Mouse (Mus musculus) cerebellum, postnatal 4 days (tissue): ENCODE measurements around the gene Tmprss11b.

Experiments used
- DNase-seq, 2 experiments: peaks; one replicate each; pipeline ENCODE4 v3.0.0; 2022; ENCODE audit warnings: low spot score in 2 of 2, mixed read lengths in 1 of 2

The Tmprss11b gene

DNA sequence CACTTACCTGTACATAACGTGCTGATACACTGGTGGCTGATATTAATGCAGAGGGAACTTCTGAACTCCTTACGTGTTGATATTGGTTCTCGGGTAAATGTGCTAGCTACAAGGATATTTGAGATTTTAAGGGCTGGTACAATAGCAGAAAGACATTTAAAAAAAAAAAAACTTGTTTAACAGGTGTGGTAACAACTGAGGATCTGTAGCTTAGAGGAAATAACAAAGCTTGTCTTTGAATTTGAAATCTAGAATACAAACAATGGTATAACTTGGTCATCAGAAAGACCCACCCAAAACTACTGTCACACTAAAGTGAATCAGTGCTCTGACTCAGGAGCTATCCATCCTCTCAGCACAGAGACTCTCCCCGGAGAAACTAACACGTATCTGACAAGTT is at the start of gene Tmprss11b:
Gene Tmprss11b (minus strand): TSS at position 101 of the 400 bp plus-strand sequence.
- DNase-seq, result no peak

DNA sequence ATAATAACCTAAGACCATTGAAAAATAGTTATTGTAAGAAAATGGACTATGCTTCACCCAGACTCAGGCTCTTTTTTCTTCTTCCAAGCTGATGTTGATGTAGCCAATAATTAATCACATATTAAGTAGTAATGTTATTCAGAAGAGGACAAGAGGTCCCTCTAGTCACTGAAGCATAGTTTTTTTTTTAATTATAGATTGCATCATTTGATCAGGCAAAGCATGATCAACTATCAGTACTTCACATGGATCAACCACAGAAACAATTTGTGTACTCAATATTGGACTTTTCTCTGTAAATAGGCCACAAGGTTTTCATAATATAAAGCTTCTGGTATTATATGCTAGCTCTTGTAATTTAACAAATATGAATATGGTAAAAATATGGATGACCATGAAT is 48.9 kb upstream of the Tmprss11b start:
- no peak for DNase-seq

DNA sequence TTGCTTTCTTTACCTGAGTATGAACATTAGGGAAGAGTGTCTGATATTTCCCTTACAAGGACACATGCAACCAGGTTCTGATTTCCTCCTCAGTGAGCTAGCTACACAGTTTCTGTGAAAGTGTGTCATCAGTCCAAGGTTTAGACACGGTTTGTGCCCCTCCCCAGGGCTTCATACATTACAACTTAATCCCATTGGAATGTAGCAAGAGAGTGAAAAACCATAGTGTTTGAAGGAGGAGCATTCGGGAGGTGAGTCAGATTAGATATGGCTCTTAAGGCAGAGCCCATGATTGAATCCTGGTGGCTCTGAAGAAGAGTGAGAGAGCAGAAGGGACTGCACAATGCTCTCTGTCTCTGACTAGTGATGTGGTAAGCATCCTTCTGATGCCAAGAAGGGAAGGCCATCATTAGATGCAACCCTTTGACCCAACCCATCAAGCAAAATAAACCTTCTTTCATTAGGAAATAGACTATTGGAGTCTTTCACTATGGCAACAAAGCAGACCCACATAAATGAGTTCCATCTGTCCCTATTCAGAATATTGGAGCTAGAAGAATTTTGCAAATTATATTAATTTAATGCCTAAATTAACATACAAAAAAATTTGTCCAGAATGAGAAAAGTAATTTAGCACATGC is 46.8 kb upstream of the Tmprss11b start:
- no peak for DNase-seq

DNA sequence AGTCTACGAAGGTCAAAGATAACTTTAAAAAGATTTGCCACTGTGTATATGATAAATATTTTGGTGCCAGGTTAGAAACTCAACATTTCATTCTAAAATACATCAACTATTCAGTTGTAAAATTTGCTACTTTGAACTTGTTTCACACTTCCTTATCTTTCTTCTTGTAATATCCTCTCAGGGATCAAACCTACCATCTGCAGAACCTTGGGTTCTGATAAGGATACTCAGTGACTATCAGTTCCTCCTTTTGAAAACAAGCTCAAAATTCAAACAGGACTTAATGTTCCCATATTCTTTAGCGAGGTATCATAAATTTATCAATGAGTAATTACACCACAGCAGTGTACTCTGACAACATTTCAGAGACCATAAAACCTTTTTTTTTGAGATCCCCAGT is 38.8 kb upstream of the Tmprss11b start:
- no peak for DNase-seq

DNA sequence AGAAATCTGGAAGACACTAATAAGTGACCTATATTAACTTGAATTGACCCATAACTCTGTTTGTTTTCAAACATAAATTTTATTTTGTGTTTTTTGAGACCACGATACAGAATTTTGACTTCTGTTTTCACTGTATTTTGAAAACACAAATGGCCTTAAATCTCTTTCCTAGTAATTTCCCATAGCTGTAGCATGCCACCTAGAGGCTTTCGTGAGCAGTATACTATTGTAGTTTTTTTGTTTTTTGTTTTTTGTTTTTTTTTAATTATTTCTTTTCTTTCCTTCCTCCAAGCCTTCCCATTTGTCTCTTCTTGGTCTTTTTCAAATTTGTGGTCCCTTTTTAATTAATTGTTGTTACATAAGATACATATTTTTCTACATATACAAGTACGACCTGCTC is 28.8 kb upstream of the Tmprss11b start:
- no peak for DNase-seq

DNA sequence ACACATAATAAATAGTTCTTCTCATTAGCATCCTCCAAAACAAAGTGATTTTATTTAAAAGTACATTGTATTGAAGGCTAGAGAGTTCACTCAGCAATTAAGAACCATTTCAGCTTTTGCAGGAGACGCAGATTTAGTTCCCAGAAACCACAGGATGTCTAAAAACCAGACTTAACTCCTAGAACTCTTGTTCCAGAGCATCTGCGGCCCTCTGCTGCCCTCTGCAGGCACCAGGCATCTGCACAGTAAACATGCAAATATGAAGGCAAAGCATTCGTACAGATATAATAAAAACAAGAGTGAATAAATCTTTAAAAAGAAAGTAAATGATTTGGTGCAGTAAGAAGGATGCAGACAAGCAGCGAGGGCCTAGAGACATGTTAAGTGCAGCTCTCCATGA is 8.5 kb upstream of the Tmprss11b start:
- DNase-seq, result peak; percentile 35 to 56

DNA sequence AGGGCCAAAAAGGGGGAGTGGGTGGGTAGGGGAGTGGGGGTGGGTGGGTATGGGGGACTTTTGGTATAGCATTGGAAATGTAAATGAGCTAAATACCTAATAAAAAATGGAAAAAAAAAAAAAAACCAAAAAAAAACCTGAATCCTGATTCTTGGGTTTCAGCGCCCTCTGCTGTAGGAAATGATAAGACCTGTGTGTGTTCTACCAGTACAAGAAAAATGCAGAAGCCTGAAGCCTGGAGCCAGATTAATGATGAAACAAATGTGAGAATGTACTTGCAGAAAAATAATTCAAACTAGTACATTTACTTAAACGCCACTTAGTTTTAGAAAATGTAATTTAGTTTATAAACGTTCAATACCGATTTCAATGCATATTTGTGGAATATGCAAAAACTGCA is 27.0 kb downstream of the Tmprss11b start:
- peak in 1 of 2 experiments; percentile 35 for DNase-seq

DNA sequence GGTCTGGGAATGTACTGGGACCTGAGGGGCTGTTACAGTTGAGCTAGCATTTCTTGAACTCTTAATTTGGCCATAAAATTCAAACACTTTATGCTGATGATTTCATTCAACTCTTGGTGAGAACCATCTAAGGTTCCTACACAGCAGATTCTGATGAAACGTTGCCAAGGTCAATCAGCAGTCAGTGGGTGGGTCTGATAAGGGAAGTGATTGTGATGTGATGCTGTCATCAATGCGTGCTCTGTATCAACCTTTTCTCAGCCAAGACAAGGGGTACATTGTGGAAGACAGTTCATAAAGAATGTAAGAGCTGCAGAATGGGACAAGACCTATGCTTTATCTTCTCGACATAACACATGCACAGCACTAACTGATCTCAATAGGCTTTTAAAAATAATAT is 35.4 kb downstream of the Tmprss11b start:
- DNase-seq, result no peak

DNA sequence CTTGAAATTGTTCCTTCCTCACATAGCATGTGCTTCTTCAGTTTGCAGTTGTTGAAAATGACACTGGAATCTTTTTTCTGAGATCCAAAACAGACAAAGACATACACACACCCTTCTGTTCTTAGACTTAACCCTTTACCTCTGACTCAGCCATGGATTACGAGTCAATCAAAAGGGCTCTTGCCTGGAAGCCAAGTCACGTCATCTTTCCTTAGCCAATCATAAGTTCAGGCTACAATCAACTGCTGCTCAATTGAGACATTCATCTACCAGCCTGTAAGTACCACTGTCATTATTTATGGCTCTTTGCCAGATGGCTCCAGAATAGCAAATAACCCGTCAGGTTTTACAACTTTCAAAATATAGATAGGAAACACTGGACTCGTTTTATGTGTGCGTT is 43.8 kb downstream of the Tmprss11b start, which contains the start of gene Tmprss11f:
Gene Tmprss11f (minus strand): TSS at position 101 of the 400 bp plus-strand sequence.
- DNase-seq, result no peak

DNA sequence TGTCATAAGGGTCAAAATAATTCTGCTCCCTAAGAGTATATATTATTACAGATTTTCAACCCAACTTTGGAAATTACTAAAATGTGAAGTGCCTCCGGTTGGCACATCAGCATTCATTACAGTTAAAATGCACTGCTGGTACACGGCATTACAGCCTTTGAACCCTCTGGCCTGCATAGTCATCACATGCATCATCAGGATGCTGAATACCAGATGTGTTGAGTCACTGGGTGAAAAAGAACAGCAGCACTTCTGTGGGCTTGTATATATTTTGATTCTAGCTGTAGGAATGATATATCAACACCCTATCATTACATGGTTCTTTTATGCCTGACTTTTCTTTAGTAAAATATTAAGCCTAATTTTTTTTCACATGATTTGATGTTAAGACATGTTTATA is 45.5 kb downstream of the Tmprss11b start:
- no peak for DNase-seq

DNA sequence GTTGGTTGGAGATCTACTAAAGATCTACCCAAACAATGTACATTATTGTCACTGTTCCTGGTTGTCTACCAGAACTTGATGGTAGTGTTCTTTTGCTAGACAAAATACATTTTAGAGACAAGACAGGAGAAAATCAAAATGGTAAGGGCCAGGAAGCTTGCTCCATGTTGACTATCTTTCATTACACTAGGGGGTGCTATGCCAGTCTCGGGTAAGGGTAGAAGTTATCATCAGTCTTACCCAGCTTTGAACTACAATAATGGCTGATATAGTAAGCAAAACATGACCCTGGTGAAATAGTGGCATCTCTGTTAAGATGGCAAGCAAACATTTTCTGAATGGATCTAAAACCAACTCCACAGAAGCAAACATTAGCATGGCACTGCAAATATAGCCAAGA is 54.4 kb downstream of the Tmprss11b start:
- no peak for DNase-seq
